Mouse (Mus musculus) CH12.LX (cell line): ENCODE data around the gene Tas2r143. TPM values are rescaled to one million over a fixed set of nuclear protein-coding genes. Genes with fewer than 3 reads are reported as not detected.

ENCODE experiments used
- DNase-seq: peaks from one replicate; pipeline ENCODE4 v3.0.0-alpha.2; 2013; ENCODE audit errors: extremely low read depth
- H3K27ac ChIP-seq: 2 replicates; pipeline ENCODE4 v1.5.1; 2012; ENCODE audit warnings: low read depth, mild to moderate bottlenecking, control low read depth, moderate library complexity; ENCODE audit not compliant: insufficient read depth
- H3K27me3 ChIP-seq: replicated peaks from 2 replicates; pipeline ENCODE3; 2012; ENCODE audit warnings: inconsistent platforms
- H3K36me3 ChIP-seq, 2 experiments: replicated peaks in 1 of 2; 2 replicates each; pipeline versions ENCODE3 to v1.6.1; 2012; ENCODE audit warnings: inconsistent platforms in 1 of 2, low read length in 1 of 2, mild to moderate bottlenecking in 1 of 2, mixed read lengths in 1 of 2, moderate library complexity in 1 of 2; ENCODE audit not compliant: control insufficient read depth in 1 of 2, insufficient read depth in 1 of 2
- H3K4me1 ChIP-seq, 2 experiments: 2 replicates each; pipeline ENCODE4 v1.6.1; 2012; ENCODE audit warnings: inconsistent platforms in 1 of 2, moderate library complexity in 1 of 2; ENCODE audit not compliant: insufficient read depth in 2 of 2, control insufficient read depth in 1 of 2
- H3K4me2 ChIP-seq: 2 replicates; pipeline ENCODE4 v1.6.1; 2012; ENCODE audit warnings: low read depth, mild to moderate bottlenecking, control low read depth; ENCODE audit not compliant: poor library complexity, insufficient read depth, severe bottlenecking
- H3K4me3 ChIP-seq, 3 experiments: fragments of 150-350 bp in 1 of 3; sonication (generic) in 1 of 3; replicated peaks in 1 of 3; 2 replicates each; pipeline versions ENCODE3 to v1.5.1; 2011 to 2012; ENCODE audit warnings: low read depth in 2 of 3, low read length in 2 of 3, mild to moderate bottlenecking in 2 of 3, moderate library complexity in 2 of 3, control low read depth in 1 of 3, improper control_type of control experiment in 1 of 3, inconsistent platforms in 1 of 3, mixed read lengths in 1 of 3; ENCODE audit not compliant: poor library complexity in 1 of 3
- H3K79me2 ChIP-seq: replicated peaks from 2 replicates; pipeline ENCODE4 v1.6.1; 2012; ENCODE audit warnings: mild to moderate bottlenecking, moderate library complexity; ENCODE audit not compliant: control insufficient read depth, poor library complexity, insufficient read depth, severe bottlenecking; ENCODE audit errors: extremely low read depth
- H3K9ac ChIP-seq: 2 replicates; pipeline ENCODE4 v1.6.1; 2012; ENCODE audit warnings: low read depth, mild to moderate bottlenecking, control low read depth, moderate library complexity; ENCODE audit not compliant: insufficient read depth
- H3K9me3 ChIP-seq: replicated peaks from 2 replicates; pipeline ENCODE3; 2012; ENCODE audit warnings: low read length, inconsistent platforms, mixed read lengths
- CHD1 ChIP-seq: IDR thresholded peaks from 2 replicates; pipeline ENCODE4 v1.6.1; 2012; ENCODE audit warnings: low read depth, low read length, improper control_type of control experiment, inconsistent platforms
- CTCF ChIP-seq, 2 experiments: IDR thresholded peaks in 1 of 2; conservative IDR thresholded peaks in 1 of 2; 2 replicates each; pipeline ENCODE4 v1.5.1; 2011 to 2012; ENCODE audit warnings: low read depth in 2 of 2, low read length in 2 of 2, improper control_type of control experiment in 1 of 2, inconsistent platforms in 1 of 2, mild to moderate bottlenecking in 1 of 2, moderate library complexity in 1 of 2
- E2F4 ChIP-seq: IDR thresholded peaks from 2 replicates; pipeline ENCODE4 v1.6.1; 2011; ENCODE audit warnings: low read depth, low read length, improper control_type of control experiment; ENCODE audit not compliant: insufficient replicate concordance
- ELF1 ChIP-seq: IDR thresholded peaks from 2 replicates; pipeline ENCODE4 v1.6.1; 2014; ENCODE audit warnings: low read depth, mild to moderate bottlenecking, inconsistent platforms, low read length, improper control_type of control experiment
- EP300 ChIP-seq: IDR thresholded peaks from 2 replicates; pipeline ENCODE4 v1.6.1; 2011; ENCODE audit warnings: low read length, improper control_type of control experiment
- ETS1 ChIP-seq: conservative IDR thresholded peaks from 2 replicates; pipeline ENCODE4 v1.6.1; 2012; ENCODE audit warnings: low read depth, mild to moderate bottlenecking, inconsistent platforms, low read length, improper control_type of control experiment, moderate library complexity
- GABPA ChIP-seq: IDR thresholded peaks from 2 replicates; pipeline ENCODE4 v1.6.1; 2012; ENCODE audit warnings: low read depth, low read length, improper control_type of control experiment, inconsistent platforms; ENCODE audit not compliant: insufficient replicate concordance
- HCFC1 ChIP-seq: IDR thresholded peaks from 2 replicates; pipeline ENCODE4 v1.6.1; 2012; ENCODE audit warnings: low read depth, mild to moderate bottlenecking, inconsistent platforms, low read length, improper control_type of control experiment
- IRF4 ChIP-seq: IDR thresholded peaks from 2 replicates; pipeline ENCODE4 v1.6.1; 2014; ENCODE audit warnings: low read depth, mild to moderate bottlenecking, inconsistent platforms, low read length, improper control_type of control experiment
- JUN ChIP-seq: IDR thresholded peaks from 2 replicates; pipeline ENCODE4 v1.6.1; 2011; ENCODE audit warnings: low read depth, mild to moderate bottlenecking, low read length, improper control_type of control experiment, moderate library complexity; ENCODE audit not compliant: insufficient read depth
- JUND ChIP-seq: conservative IDR thresholded peaks from 2 replicates; pipeline ENCODE4 v1.6.1; 2011; ENCODE audit warnings: low read depth, low read length, improper control_type of control experiment
- MAZ ChIP-seq: IDR thresholded peaks from 2 replicates; pipeline ENCODE4 v1.6.1; 2012; ENCODE audit warnings: low read depth, mild to moderate bottlenecking, inconsistent platforms, low read length, improper control_type of control experiment, moderate library complexity
- MXI1 ChIP-seq: IDR thresholded peaks from 2 replicates; pipeline ENCODE4 v1.6.1; 2011; ENCODE audit warnings: mild to moderate bottlenecking, low read depth, low read length, improper control_type of control experiment
- MYC ChIP-seq: IDR thresholded peaks from 2 replicates; pipeline ENCODE4 v1.6.1; 2011; ENCODE audit warnings: low read depth, mild to moderate bottlenecking, improper control_type of control experiment, low read length
- PAX5 ChIP-seq: IDR thresholded peaks from 2 replicates; pipeline ENCODE4 v1.6.1; 2012; ENCODE audit warnings: low read length, inconsistent platforms, mixed read lengths
- POLR2A ChIP-seq: IDR thresholded peaks from 2 replicates; pipeline ENCODE4 v1.6.1; 2011; ENCODE audit warnings: low read depth, mild to moderate bottlenecking, improper control_type of control experiment, low read length
- RCOR1 ChIP-seq: conservative IDR thresholded peaks from 2 replicates; pipeline ENCODE4 v1.6.1; 2012; ENCODE audit warnings: low read depth, mild to moderate bottlenecking, inconsistent platforms, low read length, improper control_type of control experiment
- SIN3A ChIP-seq: IDR thresholded peaks from 2 replicates; pipeline ENCODE4 v1.6.1; 2012; ENCODE audit warnings: low read length, improper control_type of control experiment, inconsistent platforms
- SMC3 ChIP-seq: IDR thresholded peaks from 2 replicates; pipeline ENCODE4 v1.6.1; 2011; ENCODE audit warnings: low read depth, low read length, improper control_type of control experiment
- TBP ChIP-seq: conservative IDR thresholded peaks from 2 replicates; pipeline ENCODE4 v1.6.1; 2011; ENCODE audit warnings: low read depth, low read length, improper control_type of control experiment
- TCF12 ChIP-seq: IDR thresholded peaks from 2 replicates; pipeline ENCODE4 v1.6.1; 2014; ENCODE audit warnings: low read depth, mild to moderate bottlenecking, inconsistent platforms, low read length, improper control_type of control experiment
- UBTF ChIP-seq: IDR thresholded peaks from 2 replicates; pipeline ENCODE4 v1.6.1; 2012; ENCODE audit warnings: low read depth, mild to moderate bottlenecking, inconsistent platforms, low read length, improper control_type of control experiment, moderate library complexity
- USF1 ChIP-seq: IDR thresholded peaks from 2 replicates; pipeline ENCODE4 v1.6.1; 2014; ENCODE audit warnings: low read depth, mild to moderate bottlenecking, inconsistent platforms, low read length, improper control_type of control experiment
- USF2 ChIP-seq: conservative IDR thresholded peaks from 2 replicates; pipeline ENCODE4 v1.6.1; 2011; ENCODE audit warnings: low read depth, low read length, improper control_type of control experiment
- ZKSCAN1 ChIP-seq: IDR thresholded peaks from 2 replicates; pipeline ENCODE4 v1.6.1; 2012; ENCODE audit warnings: low read depth, inconsistent platforms, low read length, improper control_type of control experiment, borderline replicate concordance
- ZNF384 ChIP-seq: IDR thresholded peaks from 2 replicates; pipeline ENCODE4 v1.6.1; 2012; ENCODE audit warnings: low read depth, low read length, improper control_type of control experiment, inconsistent platforms
- dilution Hi-C: fragments of 300-500 bp; cut with MboI; formaldehyde crosslinking; loops from 2 replicates; pipeline ENCODE4 v1.14.3; 2020; ENCODE audit warnings: low sequenced_read_pairs; ENCODE audit not compliant: extremely low pct_unique_long_range_greater_than_20kb, extremely low pct_ligation_motif_present
- in situ Hi-C: fragments of 300-500 bp; cut with MboI; formaldehyde crosslinking; loops from 3 replicates; pipeline ENCODE4 v1.14.3; 2019; ENCODE audit warnings: low sequenced_read_pairs, low pct_ligation_motif_present, low pct_unique_long_range_greater_than_20kb, mixed read lengths
- polyA plus RNA-seq: library from polyadenylated mRNA; unstranded; fragments of >175 nt; gene quantifications from 2 replicates; pipeline ENCODE4 v1.2.1, GENCODE M21; 2012; ENCODE audit warnings: low read depth; ENCODE audit not compliant: insufficient read length
- total RNA-seq, 2 experiments: library from RNA; depleted of rRNA; stranded (reverse); fragments of 300-350 nt in 1 of 2; fragments of >200 nt in 1 of 2; gene quantifications; 2 replicates each; pipeline ENCODE4 v1.2.3; 2012 to 2014

The Tas2r143 gene
- total and polyA plus RNA-seq, 3 experiments: not detected

DNA sequence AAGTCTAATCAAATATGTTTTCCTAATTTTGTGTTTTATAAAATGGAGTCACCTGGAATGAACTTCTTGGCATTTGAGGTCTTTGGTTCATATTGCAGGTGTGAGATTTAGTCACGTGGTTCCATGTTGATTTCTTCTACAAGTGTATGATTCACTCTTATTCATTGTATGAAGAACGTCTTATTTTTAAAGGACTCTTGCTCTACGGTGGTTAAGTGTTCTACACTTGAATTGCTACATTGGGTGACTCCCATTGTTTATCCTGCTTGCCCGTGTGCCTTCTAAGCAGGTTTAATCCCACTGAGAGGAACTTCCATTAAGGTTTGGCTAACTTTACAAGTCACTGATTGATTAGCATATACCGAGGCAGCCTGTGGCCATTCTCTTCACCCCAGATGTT is 22.8 kb upstream of the Tas2r143 start:
- no peaks in the 10 kb centered on the region for H3K27me3 ChIP-seq
- no peak overlapping the region for H3K9ac ChIP-seq
- H3K36me3 ChIP-seq: no peaks in the 10 kb centered on the region
- no peak overlapping the region for H3K4me2 ChIP-seq
- dilution Hi-C loops (no loop called here), in situ Hi-C loops (no loop called here)
- TF ChIP-seq MXI1 (no peak), UBTF (no peak), JUND (no peak), E2F4 (no peak), POLR2A (no peak), SIN3A (no peak), ELF1 (no peak), USF1 (no peak), HCFC1 (no peak), SMC3 (no peak), TCF12 (no peak), CTCF (conservative IDR thresholded peaks at IDR 0.05 in 1 of 2, IDR thresholded peaks at IDR 0.05 in 1 of 2; ENCODE audit: low read depth in 2 of 2, low read length in 2 of 2) (no peak)
- H3K79me2 ChIP-seq: no peaks in the 10 kb centered on the region
- DNase-seq: no peak
- no peaks in the 10 kb centered on the region for H3K9me3 ChIP-seq
- H3K4me3 ChIP-seq: no peak overlapping the region
- H3K4me1 ChIP-seq: peaks cover 0 to 17% of the 10 kb centered on the region in 2 experiments; a peak in 2 of 4 replicates
- no peak overlapping the region for H3K27ac ChIP-seq

DNA sequence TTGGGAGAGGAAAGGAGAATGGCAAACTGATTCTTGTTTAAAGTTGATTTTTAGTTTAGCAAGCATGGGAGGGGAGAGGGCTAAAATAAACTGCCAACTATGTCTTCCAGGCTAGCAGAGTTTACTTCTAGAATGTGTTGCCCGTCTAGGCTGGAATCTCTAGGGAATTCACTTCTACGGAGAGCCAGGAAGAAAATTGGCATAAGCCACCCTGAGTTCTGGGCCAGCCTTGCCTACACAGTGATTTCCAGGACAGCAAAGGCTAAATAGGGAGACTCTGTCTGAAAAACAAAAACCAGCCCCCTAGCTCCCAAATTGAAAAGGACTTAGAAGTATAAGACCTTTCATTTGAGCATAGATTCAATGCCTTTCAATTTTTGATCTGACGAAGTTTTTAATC is 20.5 kb upstream of the Tas2r143 start:
- Histone ChIP-seq H3K27me3 (no peaks in the 10 kb centered on the region), H3K4me3 (no peak overlapping the region), H3K36me3 (no peaks in the 10 kb centered on the region), H3K79me2 (no peaks in the 10 kb centered on the region), H3K9me3 (no peaks in the 10 kb centered on the region), H3K4me2 (no peak overlapping the region), H3K27ac (no peak overlapping the region), H3K4me1 (peaks cover 0 to 17% of the 10 kb centered on the region in 2 experiments; a peak in 2 of 4 replicates), H3K9ac (no peak overlapping the region)
- dilution Hi-C loops (no loop called here), in situ Hi-C loops (no loop called here)
- DNase-seq: no peak
- TF ChIP-seq HCFC1: no peak

DNA sequence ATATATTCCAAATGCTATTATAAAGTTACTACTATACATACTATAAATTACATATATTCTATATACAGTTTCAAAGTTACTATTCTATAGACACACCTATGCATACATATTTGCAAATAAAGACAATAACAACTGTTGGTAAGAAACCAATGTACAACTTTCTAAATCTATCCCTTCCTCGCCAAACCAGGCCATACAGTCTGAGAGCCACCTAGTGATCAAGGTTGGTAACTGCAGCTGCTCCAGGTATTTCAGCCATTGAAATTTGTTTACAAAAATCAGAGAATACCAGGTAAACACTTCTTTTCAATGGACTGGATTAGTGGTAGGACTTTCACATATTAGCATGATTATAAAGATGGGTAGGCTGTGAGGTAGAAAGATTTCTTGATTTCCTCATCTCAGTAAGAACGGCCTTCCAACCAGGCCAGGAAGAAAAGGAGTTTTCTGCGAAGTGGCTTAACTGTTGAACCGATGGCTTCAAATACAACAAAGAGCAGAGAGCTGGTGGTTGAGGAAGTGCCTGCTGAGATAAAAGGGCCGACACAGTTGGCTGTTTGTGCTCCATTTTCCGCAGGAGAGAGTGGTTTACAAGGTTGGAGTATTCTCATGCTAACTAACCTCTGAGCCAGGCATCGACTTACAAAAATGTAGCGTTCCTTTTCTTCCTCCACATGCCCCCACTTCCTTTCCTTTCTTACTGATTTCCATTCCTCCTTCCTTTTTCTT is 19.5 kb upstream of the Tas2r143 start:
- dilution Hi-C loops: no loop called here
- H3K36me3 ChIP-seq: no peaks in the 10 kb centered on the region
- DNase-seq: peak; percentile 31
- H3K9ac ChIP-seq: no peak overlapping the region
- no peak overlapping the region for H3K27ac ChIP-seq
- H3K9me3 ChIP-seq: no peaks in the 10 kb centered on the region
- H3K27me3 ChIP-seq: no peaks in the 10 kb centered on the region
- H3K79me2 ChIP-seq: no peaks in the 10 kb centered on the region
- H3K4me1 ChIP-seq: peaks cover 0 to 14% of the 10 kb centered on the region in 2 experiments; a peak in 2 of 4 replicates
- no peak overlapping the region for H3K4me3 ChIP-seq
- in situ Hi-C loops: no loop called here
- H3K4me2 ChIP-seq: no peak overlapping the region
- TF ChIP-seq TCF12 (no peak), ETS1 (no peak), MAZ (no peak), CTCF (conservative IDR thresholded peaks at IDR 0.05 in 1 of 2, IDR thresholded peaks at IDR 0.05 in 1 of 2; ENCODE audit: low read depth in 2 of 2, low read length in 2 of 2) (peak; percentile 81 to 84; a peak in 3 of 4 replicates), USF2 (no peak), SMC3 (peak; percentile 77), PAX5 (no peak), EP300 (no peak), MYC (no peak), CHD1 (no peak), ZNF384 (no peak), JUND (no peak), ZKSCAN1 (no peak), RCOR1 (no peak), TBP (no peak), GABPA (no peak), IRF4 (no peak), JUN (no peak)
